Mouse (Mus musculus): ENCODE measurements at regions not wholly inside any gene's neighbourhood (a gene's known extent, or its start where the extent isn't known, plus 50 kb on each side); places are given as distances from the start of the nearest gene placed in this dataset.

DNA sequence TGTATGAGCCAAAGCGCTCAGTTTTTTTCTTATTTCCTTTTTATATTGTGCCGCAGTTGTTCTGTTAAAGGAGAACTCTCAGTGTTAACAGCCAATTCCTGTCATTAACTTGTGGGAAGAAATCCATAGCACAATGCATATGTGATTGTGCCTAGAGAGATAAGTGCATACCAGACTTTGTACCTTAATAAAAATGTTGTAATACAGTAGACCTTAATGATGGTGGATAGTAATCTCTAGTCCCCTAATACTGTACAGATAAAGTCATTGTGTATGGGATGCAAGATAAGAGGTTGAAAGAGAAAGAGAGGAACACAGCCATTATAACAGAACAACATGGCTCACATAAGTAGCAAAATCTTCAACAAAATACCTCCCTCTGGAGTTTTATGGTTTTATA, 379.7 kb upstream of the Sash1 start:
- TF ChIP-seq CTCF (IDR thresholded peaks at IDR 0.05; ENCODE audit: control insufficient read depth, insufficient read depth, low read length) (no peak), POLR2A (IDR thresholded peaks at IDR 0.05; ENCODE audit: borderline replicate concordance, control insufficient read depth, low read depth, low read length) (no peak)

All from bone marrow, adult 2 months (tissue).